Mouse (Mus musculus): ENCODE results near the gene Ncln. TPM values are rescaled to one million over a fixed set of nuclear protein-coding genes. Genes with fewer than 3 reads are reported as not detected.

The Ncln gene
- total RNA-seq, 1 experiment from 2014 or later = 39.1 TPM

- no peak for ATAC-seq (replicated peaks in 1 of 2; ENCODE audit: insufficient read depth in 1 of 2, low FRiP score in 2 of 2, low TSS enrichment in 1 of 2, low read depth in 1 of 2, poor library complexity in 2 of 2, severe bottlenecking in 2 of 2)
Measured at GRCm38 (mm10) chr10:81495616-81496263, 452 bp downstream of the Ncln start.

- no peak for ATAC-seq (replicated peaks in 1 of 2; ENCODE audit: insufficient read depth in 1 of 2, low FRiP score in 2 of 2, low TSS enrichment in 1 of 2, low read depth in 1 of 2, poor library complexity in 2 of 2, severe bottlenecking in 2 of 2)
Measured at GRCm38 (mm10) chr10:81495151-81495550, 1.0 kb downstream of the Ncln start.

GRCm38 (mm10) chr10:81494260-81495041 lies 1.7 kb downstream of the Ncln start:
- no peak; a peak in 1 of 4 replicates for ATAC-seq (replicated peaks in 1 of 2; ENCODE audit: insufficient read depth in 1 of 2, low FRiP score in 2 of 2, low TSS enrichment in 1 of 2, low read depth in 1 of 2, poor library complexity in 2 of 2, severe bottlenecking in 2 of 2)

GRCm38 (mm10) chr10:81493601-81494220 lies 2.5 kb downstream of the Ncln start:
- no peak for ATAC-seq (replicated peaks in 1 of 2; ENCODE audit: insufficient read depth in 1 of 2, low FRiP score in 2 of 2, low TSS enrichment in 1 of 2, low read depth in 1 of 2, poor library complexity in 2 of 2, severe bottlenecking in 2 of 2)

- no peak for ATAC-seq (replicated peaks in 1 of 2; ENCODE audit: insufficient read depth in 1 of 2, low FRiP score in 2 of 2, low TSS enrichment in 1 of 2, low read depth in 1 of 2, poor library complexity in 2 of 2, severe bottlenecking in 2 of 2)
Measured at GRCm38 (mm10) chr10:81492606-81493240, 3.5 kb downstream of the Ncln start.

GRCm38 (mm10) chr10:81491018-81491417 lies 5.2 kb downstream of the Ncln start:
- ATAC-seq (replicated peaks in 1 of 2; ENCODE audit: insufficient read depth in 1 of 2, low FRiP score in 2 of 2, low TSS enrichment in 1 of 2, low read depth in 1 of 2, poor library complexity in 2 of 2, severe bottlenecking in 2 of 2) = no peak

GRCm38 (mm10) chr10:81489941-81490340 lies 6.3 kb downstream of the Ncln start:
- ATAC-seq (replicated peaks in 1 of 2; ENCODE audit: insufficient read depth in 1 of 2, low FRiP score in 2 of 2, low TSS enrichment in 1 of 2, low read depth in 1 of 2, poor library complexity in 2 of 2, severe bottlenecking in 2 of 2) = no peak

- no peak for ATAC-seq (replicated peaks in 1 of 2; ENCODE audit: insufficient read depth in 1 of 2, low FRiP score in 2 of 2, low TSS enrichment in 1 of 2, low read depth in 1 of 2, poor library complexity in 2 of 2, severe bottlenecking in 2 of 2)
Measured at GRCm38 (mm10) chr10:81488081-81488480, 8.1 kb downstream of the Ncln start.

GRCm38 (mm10) chr10:81486496-81486895 lies 9.7 kb downstream of the Ncln start:
- no peak for ATAC-seq (replicated peaks in 1 of 2; ENCODE audit: insufficient read depth in 1 of 2, low FRiP score in 2 of 2, low TSS enrichment in 1 of 2, low read depth in 1 of 2, poor library complexity in 2 of 2, severe bottlenecking in 2 of 2)

- no peak for ATAC-seq (replicated peaks in 1 of 2; ENCODE audit: insufficient read depth in 1 of 2, low FRiP score in 2 of 2, low TSS enrichment in 1 of 2, low read depth in 1 of 2, poor library complexity in 2 of 2, severe bottlenecking in 2 of 2)
Measured at GRCm38 (mm10) chr10:81485479-81486018, 10.6 kb downstream of the Ncln start.

- peak in 1 of 2 experiments; percentile 31; a peak in 1 of 4 replicates for ATAC-seq (replicated peaks in 1 of 2; ENCODE audit: insufficient read depth in 1 of 2, low FRiP score in 2 of 2, low TSS enrichment in 1 of 2, low read depth in 1 of 2, poor library complexity in 2 of 2, severe bottlenecking in 2 of 2)
Measured at GRCm38 (mm10) chr10:81485060-81485449, 11.1 kb downstream of the Ncln start.

GRCm38 (mm10) chr10:81484441-81485059 lies 11.6 kb downstream of the Ncln start:
- ATAC-seq (replicated peaks in 1 of 2; ENCODE audit: insufficient read depth in 1 of 2, low FRiP score in 2 of 2, low TSS enrichment in 1 of 2, low read depth in 1 of 2, poor library complexity in 2 of 2, severe bottlenecking in 2 of 2) = no peak

GRCm38 (mm10) chr10:81483983-81484382 lies 12.2 kb downstream of the Ncln start:
- peak; percentile 25 to 49; a peak in 2 of 4 replicates for ATAC-seq (replicated peaks in 1 of 2; ENCODE audit: insufficient read depth in 1 of 2, low FRiP score in 2 of 2, low TSS enrichment in 1 of 2, low read depth in 1 of 2, poor library complexity in 2 of 2, severe bottlenecking in 2 of 2)

GRCm38 (mm10) chr10:81482533-81482889 lies 13.7 kb downstream of the Ncln start, which contains the start of gene Celf5:
TSS of gene Celf5 (minus strand) at chr10:81482709.
- peak; percentile 33 to 39; a peak in 1 of 4 replicates for ATAC-seq (replicated peaks in 1 of 2; ENCODE audit: insufficient read depth in 1 of 2, low FRiP score in 2 of 2, low TSS enrichment in 1 of 2, low read depth in 1 of 2, poor library complexity in 2 of 2, severe bottlenecking in 2 of 2)

- ATAC-seq (replicated peaks in 1 of 2; ENCODE audit: insufficient read depth in 1 of 2, low FRiP score in 2 of 2, low TSS enrichment in 1 of 2, low read depth in 1 of 2, poor library complexity in 2 of 2, severe bottlenecking in 2 of 2) = no peak
Measured at GRCm38 (mm10) chr10:81481605-81482532, 14.3 kb downstream of the Ncln start.

- ATAC-seq (replicated peaks in 1 of 2; ENCODE audit: insufficient read depth in 1 of 2, low FRiP score in 2 of 2, low TSS enrichment in 1 of 2, low read depth in 1 of 2, poor library complexity in 2 of 2, severe bottlenecking in 2 of 2) = no peak
Measured at GRCm38 (mm10) chr10:81474461-81474860, 21.7 kb downstream of the Ncln start.

All from hematopoietic stem cell, adult 5-6 weeks (primary cell).